Mouse (Mus musculus) kidney, adult 2 months (tissue): ENCODE measurements around the gene Itga11.

Experiments
- CTCF ChIP-seq: fragments of 200-500 bp; conservative IDR thresholded peaks from 2 replicates; pipeline ENCODE4 v1.5.1; 2011; ENCODE audit warnings: low read depth, mild to moderate bottlenecking, control low read depth, low read length, moderate library complexity, mixed read lengths; ENCODE audit not compliant: insufficient read depth, insufficient read length
- POLR2A ChIP-seq: fragments of 200-500 bp; IDR thresholded peaks from one replicate; pipeline ENCODE4 v1.6.1; 2011; ENCODE audit warnings: low read depth, low read length, control low read depth

DNA sequence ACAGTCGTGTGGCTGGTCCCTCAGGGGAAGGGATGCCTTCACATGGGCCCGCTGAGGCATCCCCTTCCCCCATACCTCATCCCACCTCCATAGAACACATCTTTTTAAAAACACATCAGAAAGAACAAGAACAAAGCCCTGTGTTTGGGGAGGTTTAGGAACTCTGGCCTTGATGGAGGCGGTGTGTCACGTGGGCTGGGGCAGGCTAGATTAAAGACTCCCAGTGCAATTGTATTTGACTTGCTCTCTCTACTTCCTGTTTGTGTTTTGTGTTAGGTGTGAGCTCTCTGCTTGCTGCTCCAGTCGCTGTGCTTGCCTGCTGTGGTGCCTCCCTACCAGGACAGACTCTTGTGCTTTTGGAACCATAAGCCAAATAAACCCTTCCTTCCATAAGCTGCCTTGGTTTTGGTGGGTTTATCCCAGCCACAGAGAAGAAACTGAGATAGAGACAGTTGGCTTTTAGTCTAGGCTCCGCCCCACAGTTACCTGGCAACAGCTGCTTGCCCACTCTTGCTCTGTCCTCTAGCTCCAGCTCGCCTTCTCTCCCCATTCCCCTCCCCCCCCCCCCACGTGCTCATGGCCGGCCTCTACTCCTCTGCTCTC, 148.3 kb downstream of the Itga11 start:
- TF ChIP-seq POLR2A (no peak), CTCF (no peak)
